Mouse (Mus musculus) monocyte, adult 5-6 weeks (primary cell): ENCODE measurements at regions not wholly inside any gene's neighbourhood (a gene's known extent, or its start where the extent isn't known, plus 50 kb on each side); places are given as distances from the start of the nearest gene placed in this dataset.

Source experiments
- ATAC-seq: fragments of 153-309, 156-312 bp; replicated peaks from 2 replicates; pipeline ENCODE4 v1.8.0; 2017; ENCODE audit warnings: mild to moderate bottlenecking; ENCODE audit not compliant: low TSS enrichment, insufficient number of reproducible peaks, severe bottlenecking, poor library complexity, low FRiP score

- ATAC-seq, result 0 out of 2 replicates have a peak, but pooled peaks have one; percentile 9
These were observed 310.0 kb upstream of the Magi2 start for GRCm38 (mm10) chr5:18916688-18917285.

GRCm38 (mm10) chr5:18953875-18954474 lies 272.9 kb upstream of the Magi2 start:
- ATAC-seq, result no peak
